Mouse (Mus musculus): ENCODE results near the gene Hapln2. TPM values are rescaled to one million over a fixed set of nuclear protein-coding genes. Genes with fewer than 3 reads are reported as not detected.

The Hapln2 gene
- polyA plus RNA-seq, 1 experiment from 2014 or later: 0.58 TPM

GRCm38 (mm10) chr3:87974381-87974987, 52.9 kb downstream of the Hapln2 start:
- Histone ChIP-seq H3K4me1 (ENCODE audit: control insufficient read depth in 2 of 2, insufficient read depth in 2 of 2, low read length in 2 of 2) (peaks cover 25 to 44% of the 10 kb centered on the region in 2 experiments), H3K4me3 (ENCODE audit: control insufficient read depth in 1 of 2, insufficient read depth in 1 of 2, low read depth in 1 of 2, low read length in 2 of 2) (peak overlapping the region in 1 of 2 experiments; percentile 57; a peak in 2 of 4 replicates), H3K4me2 (ENCODE audit: low read length) (peak overlapping the region; percentile 89), H3K36me3 (ENCODE audit: control insufficient read depth, insufficient read depth, low read length) (peaks cover 35% of the 10 kb centered on the region), H3K9me3 (ENCODE audit: control insufficient read depth, low read length) (no peaks in the 10 kb centered on the region), H3K9ac (ENCODE audit: low read length) (peak overlapping the region; percentile 76), H3K27ac (replicated peaks in 1 of 2; ENCODE audit: control insufficient read depth in 1 of 2, insufficient read depth in 1 of 2, low read depth in 2 of 2, low read length in 2 of 2) (no peak overlapping the region; a peak in 1 of 4 replicates), H3K27me3 (ENCODE audit: control insufficient read depth, insufficient read depth, low read length) (0 out of 2 replicates have a peak, but pooled peaks cover 6% of the 10 kb centered on the region)
- no peak for ATAC-seq (ENCODE audit: insufficient number of reproducible peaks, insufficient read depth, low FRiP score, low read depth)
- 42% methylated on average over 12 of the region's 12 CpGs for WGBS

- Histone ChIP-seq H3K4me2 (ENCODE audit: low read length) (peak overlapping the region; percentile 89), H3K4me3 (ENCODE audit: control insufficient read depth in 1 of 2, insufficient read depth in 1 of 2, low read depth in 1 of 2, low read length in 2 of 2) (peak overlapping the region; percentile 11 to 57), H3K27me3 (ENCODE audit: control insufficient read depth, insufficient read depth, low read length) (0 out of 2 replicates have a peak, but pooled peaks cover 6% of the 10 kb centered on the region), H3K36me3 (ENCODE audit: control insufficient read depth, insufficient read depth, low read length) (peaks cover 35% of the 10 kb centered on the region), H3K9me3 (ENCODE audit: control insufficient read depth, low read length) (no peaks in the 10 kb centered on the region), H3K9ac (ENCODE audit: low read length) (peak overlapping the region; percentile 76), H3K4me1 (ENCODE audit: control insufficient read depth in 2 of 2, insufficient read depth in 2 of 2, low read length in 2 of 2) (peaks cover 25 to 44% of the 10 kb centered on the region in 2 experiments), H3K27ac (replicated peaks in 1 of 2; ENCODE audit: control insufficient read depth in 1 of 2, insufficient read depth in 1 of 2, low read depth in 2 of 2, low read length in 2 of 2) (peak overlapping the region in 1 of 2 experiments; percentile 4; a peak in 1 of 4 replicates)
- ATAC-seq (ENCODE audit: insufficient number of reproducible peaks, insufficient read depth, low FRiP score, low read depth): no peak
- 45% methylated on average over 14 of the region's 14 CpGs for WGBS
These were observed 53.6 kb downstream of the Hapln2 start for GRCm38 (mm10) chr3:87973593-87974380.

- Histone ChIP-seq H3K4me3 (ENCODE audit: control insufficient read depth in 1 of 2, insufficient read depth in 1 of 2, low read depth in 1 of 2, low read length in 2 of 2) (peak overlapping the region; percentile 53 to 57), H3K27ac (replicated peaks in 1 of 2; ENCODE audit: control insufficient read depth in 1 of 2, insufficient read depth in 1 of 2, low read depth in 2 of 2, low read length in 2 of 2) (no peak overlapping the region), H3K4me2 (ENCODE audit: low read length) (peak overlapping the region; percentile 89), H3K4me1 (ENCODE audit: control insufficient read depth in 2 of 2, insufficient read depth in 2 of 2, low read length in 2 of 2) (peaks cover 25 to 44% of the 10 kb centered on the region in 2 experiments), H3K27me3 (ENCODE audit: control insufficient read depth, insufficient read depth, low read length) (0 out of 2 replicates have a peak, but pooled peaks cover 6% of the 10 kb centered on the region), H3K9me3 (ENCODE audit: control insufficient read depth, low read length) (no peaks in the 10 kb centered on the region), H3K9ac (ENCODE audit: low read length) (peak overlapping the region; percentile 76; the same call in 1 of the 2 replicates), H3K36me3 (ENCODE audit: control insufficient read depth, insufficient read depth, low read length) (peaks cover 30% of the 10 kb centered on the region)
- no peak for ATAC-seq (ENCODE audit: insufficient number of reproducible peaks, insufficient read depth, low FRiP score, low read depth)
- WGBS: 25% methylated on average over 5 of the region's 5 CpGs
These were observed 54.6 kb downstream of the Hapln2 start for GRCm38 (mm10) chr3:87972776-87973175.

GRCm38 (mm10) chr3:87972203-87972664, 55.1 kb downstream of the Hapln2 start:
- H3K9me3 ChIP-seq (ENCODE audit: control insufficient read depth, low read length): no peaks in the 10 kb centered on the region
- H3K4me2 ChIP-seq (ENCODE audit: low read length): peak overlapping the region; percentile 89
- no peak for ATAC-seq (ENCODE audit: insufficient number of reproducible peaks, insufficient read depth, low FRiP score, low read depth)
- H3K27me3 ChIP-seq (ENCODE audit: control insufficient read depth, insufficient read depth, low read length): 0 out of 2 replicates have a peak, but pooled peaks cover 6% of the 10 kb centered on the region
- peaks cover 25% of the 10 kb centered on the region for H3K36me3 ChIP-seq (ENCODE audit: control insufficient read depth, insufficient read depth, low read length)
- WGBS: 24% methylated on average over 8 of the region's 8 CpGs
- H3K27ac ChIP-seq (replicated peaks in 1 of 2; ENCODE audit: control insufficient read depth in 1 of 2, insufficient read depth in 1 of 2, low read depth in 2 of 2, low read length in 2 of 2): no peak overlapping the region
- H3K4me1 ChIP-seq (ENCODE audit: control insufficient read depth in 2 of 2, insufficient read depth in 2 of 2, low read length in 2 of 2): peaks cover 25 to 44% of the 10 kb centered on the region in 2 experiments
- H3K9ac ChIP-seq (ENCODE audit: low read length): peak overlapping the region; percentile 76
- peak overlapping the region; percentile 53 to 57 for H3K4me3 ChIP-seq (ENCODE audit: control insufficient read depth in 1 of 2, insufficient read depth in 1 of 2, low read depth in 1 of 2, low read length in 2 of 2)

Other genes with a start within 250 kb of the Hapln2 start
- gene Ntrk1, start 232.4 kb downstream of the Hapln2 start, polyA plus RNA-seq (2014; fragmentation: Nextera tagmentation; extraction: Ambion mirVana): 0.15 and 0.18 TPM in 2 replicates
- 0.08 TPM in 1 of 2 replicates, not detected in the other for gene Insrr, start 230.6 kb downstream of the Hapln2 start, polyA plus RNA-seq (2014; fragmentation: Nextera tagmentation; extraction: Ambion mirVana)
- 16.2 and 17.0 TPM in 2 replicates for gene Pear1, start 203.3 kb downstream of the Hapln2 start, polyA plus RNA-seq (2014; fragmentation: Nextera tagmentation; extraction: Ambion mirVana)
- 0.15 TPM in 1 of 2 replicates, not detected in the other for gene Sh2d2a, start 180.8 kb downstream of the Hapln2 start, polyA plus RNA-seq (2014; fragmentation: Nextera tagmentation; extraction: Ambion mirVana)
- gene Prcc, start 142.0 kb downstream of the Hapln2 start, polyA plus RNA-seq (2014; fragmentation: Nextera tagmentation; extraction: Ambion mirVana): 10.1 and 11.7 TPM in 2 replicates
- 148 and 154 TPM in 2 replicates for gene Hdgf, start 121.3 kb downstream of the Hapln2 start, polyA plus RNA-seq (2014; fragmentation: Nextera tagmentation; extraction: Ambion mirVana)
- gene Mrpl24, start 108.1 kb downstream of the Hapln2 start, polyA plus RNA-seq (2014; fragmentation: Nextera tagmentation; extraction: Ambion mirVana): 64.1 and 67.9 TPM in 2 replicates
- 18.5 and 19.3 TPM in 2 replicates for gene Isg20l2, start 97.3 kb downstream of the Hapln2 start, polyA plus RNA-seq (2014; fragmentation: Nextera tagmentation; extraction: Ambion mirVana)
- gene Rrnad1, start 96.9 kb downstream of the Hapln2 start, polyA plus RNA-seq (2014; fragmentation: Nextera tagmentation; extraction: Ambion mirVana): 10.9 and 14.4 TPM in 2 replicates
- 1.6 and 2.4 TPM in 2 replicates for gene Crabp2, start 78.9 kb downstream of the Hapln2 start, polyA plus RNA-seq (2014; fragmentation: Nextera tagmentation; extraction: Ambion mirVana)
- 9.8 and 10.7 TPM in 2 replicates for gene Nes, start 56.5 kb downstream of the Hapln2 start, polyA plus RNA-seq (2014; fragmentation: Nextera tagmentation; extraction: Ambion mirVana)
- 0.31 TPM in 1 of 2 replicates, not detected in the other for gene Bcan, start 27.4 kb downstream of the Hapln2 start, polyA plus RNA-seq (2014; fragmentation: Nextera tagmentation; extraction: Ambion mirVana)
- 14.7 and 16.7 TPM in 2 replicates for gene Gpatch4, start 15.5 kb upstream of the Hapln2 start, polyA plus RNA-seq (2014; fragmentation: Nextera tagmentation; extraction: Ambion mirVana)
- gene Naxe, start 30.9 kb upstream of the Hapln2 start, polyA plus RNA-seq (2014; fragmentation: Nextera tagmentation; extraction: Ambion mirVana): 161 and 168 TPM in 2 replicates
- gene Ttc24, start 50.7 kb upstream of the Hapln2 start, polyA plus RNA-seq (2014; fragmentation: Nextera tagmentation; extraction: Ambion mirVana): not detected in 2 replicates
- gene Iqgap3, start 54.4 kb upstream of the Hapln2 start, polyA plus RNA-seq (2014; fragmentation: Nextera tagmentation; extraction: Ambion mirVana): 22.8 and 26.4 TPM in 2 replicates
- 52.1 and 52.7 TPM in 2 replicates for gene Mef2d, start 114.8 kb upstream of the Hapln2 start, polyA plus RNA-seq (2014; fragmentation: Nextera tagmentation; extraction: Ambion mirVana)
- gene Rhbg, start 227.1 kb upstream of the Hapln2 start, polyA plus RNA-seq (2014; fragmentation: Nextera tagmentation; extraction: Ambion mirVana): not detected in 2 replicates

All from heart, embryonic 14.5 days (tissue).